Mouse (Mus musculus): Measurements from ENCODE around the gene Acsm5.
"Not testable (repeated sequence)": the region's sequence is repeated elsewhere in the genome, so short reads cannot be mapped to it uniquely, and the experiment has no call there.

The Acsm5 gene

DNA sequence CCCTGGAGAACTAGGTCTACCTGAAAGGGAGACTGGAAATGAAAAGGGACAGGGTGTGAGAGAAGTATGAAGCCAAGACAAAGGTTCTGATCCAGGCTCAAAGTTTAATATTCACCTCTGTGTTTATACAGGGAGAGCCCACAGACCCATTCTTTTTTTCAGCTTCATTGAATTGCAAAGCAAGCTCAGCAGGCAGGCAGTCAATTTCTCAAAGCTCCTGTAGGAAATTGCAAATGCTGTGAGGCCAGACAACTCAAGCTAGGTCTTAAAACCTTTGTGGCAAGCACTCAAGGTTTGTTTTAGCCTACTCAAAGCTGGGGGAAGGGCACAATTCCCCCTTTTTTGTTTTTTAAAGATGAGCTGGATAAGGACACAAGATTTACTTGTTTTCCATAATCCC lies 26.3 kb downstream of the Acsm5 start:
- no peak for DNase-seq (ENCODE audit: inconsistent ontology term)

DNA sequence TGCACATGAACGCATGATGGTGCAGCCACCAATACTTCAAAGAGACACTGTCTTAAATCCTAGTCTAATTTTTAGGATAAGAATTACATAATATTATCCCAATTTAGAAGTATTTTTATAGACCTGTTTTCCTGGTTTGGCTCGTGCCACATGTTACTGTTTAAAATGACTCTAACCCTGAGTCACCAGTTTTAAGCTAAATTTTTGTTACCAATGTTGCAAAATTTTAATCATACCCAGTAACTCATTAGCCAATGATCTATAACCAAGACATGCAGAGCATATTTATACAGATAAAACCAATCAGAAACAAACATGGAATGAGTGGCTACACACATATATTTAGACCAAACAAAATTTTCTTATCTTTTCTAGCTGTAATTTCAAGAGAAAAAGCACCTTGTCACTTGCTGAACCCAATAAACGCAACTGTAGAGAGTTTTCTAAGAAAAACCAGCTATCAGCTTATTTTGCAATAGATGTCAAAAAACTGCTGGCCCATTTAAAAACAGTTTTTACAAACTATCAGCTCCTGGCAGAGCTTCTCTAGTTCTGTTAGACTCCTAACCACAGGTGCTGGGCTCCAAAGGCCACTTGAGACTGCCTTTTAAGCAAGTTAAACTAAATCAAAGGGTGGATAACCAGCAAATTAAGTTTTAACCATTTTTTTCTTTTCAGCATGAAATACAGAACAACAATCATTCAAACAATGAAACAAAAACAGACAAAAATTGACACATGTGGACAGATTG lies 31.4 kb downstream of the Acsm5 start:
- DNase-seq (ENCODE audit: inconsistent ontology term), result no peak

DNA sequence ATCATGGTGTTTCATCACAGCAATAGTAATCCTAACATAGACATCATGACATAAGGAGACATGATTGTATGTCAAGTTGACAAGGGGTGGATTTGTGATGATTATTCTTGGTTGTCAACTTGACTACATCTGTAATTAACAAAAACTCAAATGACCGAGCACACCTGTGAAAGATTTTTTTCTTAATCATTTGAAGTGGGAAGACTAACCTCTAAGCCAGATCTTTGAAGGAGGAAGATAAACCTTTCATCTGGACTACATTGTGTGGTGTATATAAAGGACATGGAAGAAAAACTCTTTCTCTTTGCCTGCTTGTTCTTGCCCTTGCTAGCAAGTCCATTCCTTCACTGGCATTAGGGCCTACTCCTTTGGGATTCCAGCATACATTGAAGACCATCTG lies 34.8 kb downstream of the Acsm5 start, which contains the start of gene Acsm2:
TSS of gene Acsm2 (plus strand) at position 301 of the 400 bp plus-strand sequence.
- no peak for DNase-seq (ENCODE audit: inconsistent ontology term)

DNA sequence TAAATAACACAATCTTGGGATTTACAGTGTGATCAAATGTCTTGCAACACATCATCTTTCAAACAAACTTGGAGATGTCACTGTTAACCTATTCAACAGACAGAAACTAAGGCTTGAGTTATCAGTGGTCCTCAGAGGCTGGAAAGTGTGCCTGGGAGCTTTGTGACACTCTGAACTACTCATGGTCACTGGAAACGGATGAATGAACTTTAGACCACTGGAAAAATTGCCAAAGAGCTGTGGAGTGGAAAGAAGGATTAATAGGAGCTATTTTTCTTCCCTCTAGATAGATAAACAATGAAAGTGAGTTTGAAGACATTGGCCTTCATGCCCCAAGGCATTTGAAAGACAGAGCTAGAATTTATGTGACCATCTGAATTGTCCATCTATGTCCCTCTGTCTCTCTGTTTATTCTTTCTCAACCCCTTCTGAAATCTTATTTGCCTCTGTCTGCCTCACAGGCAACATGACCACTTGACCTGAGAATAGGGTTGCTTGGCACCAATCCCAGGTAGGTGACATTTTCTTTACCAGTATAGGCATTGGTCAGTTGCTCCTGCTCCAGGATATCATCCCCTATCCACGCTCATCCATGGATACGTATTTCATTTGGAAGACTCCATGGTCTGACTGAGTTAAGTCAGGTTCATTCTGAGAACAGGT lies 40.7 kb downstream of the Acsm5 start:
- no peak for DNase-seq (ENCODE audit: inconsistent ontology term)

- DNase-seq (ENCODE audit: inconsistent ontology term), result no peak
Observed at GRCm38 (mm10) chr7:119560452-119560835, 41.2 kb downstream of the Acsm5 start.

DNA sequence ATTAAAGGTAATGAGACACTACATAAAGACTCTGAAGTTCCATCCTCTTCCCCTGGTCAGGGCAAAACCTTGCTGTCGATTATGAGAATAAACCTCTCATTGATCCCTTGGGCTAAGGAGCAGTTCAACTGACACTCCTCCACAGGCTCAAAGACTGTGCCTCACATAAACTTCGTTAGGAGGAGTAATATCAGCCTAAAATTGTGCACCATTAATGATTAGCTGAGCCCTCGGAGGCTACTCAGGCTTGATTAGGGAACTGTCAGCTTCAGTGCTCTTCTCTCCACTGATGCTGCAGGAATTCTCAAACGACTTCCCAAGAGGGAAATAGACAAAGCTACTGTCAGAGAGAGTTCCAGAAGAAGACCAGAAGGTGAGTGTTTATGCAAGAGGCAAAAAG lies 42.2 kb downstream of the Acsm5 start:
- no peak for DNase-seq (ENCODE audit: inconsistent ontology term)

DNA sequence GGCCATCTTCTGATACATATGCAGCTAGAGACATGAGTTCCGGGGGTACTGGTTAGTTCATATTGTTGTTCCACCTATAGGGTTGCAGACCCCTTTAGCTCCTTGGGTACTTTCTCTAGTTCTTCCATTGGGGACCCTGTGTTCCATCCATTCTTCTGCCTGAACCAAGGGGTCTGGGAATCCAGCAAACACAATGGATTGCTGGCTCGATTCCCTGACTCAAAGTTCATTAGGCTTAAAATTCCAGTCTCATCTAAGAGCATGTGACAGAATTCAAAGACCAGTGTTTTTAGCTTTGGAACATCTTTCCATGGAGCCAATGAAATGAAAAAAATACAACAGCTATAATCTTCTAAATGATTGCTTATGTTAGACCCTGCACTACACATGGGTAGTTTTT lies 43.2 kb downstream of the Acsm5 start:
- not testable (repeated sequence) for DNase-seq (ENCODE audit: inconsistent ontology term)

DNA sequence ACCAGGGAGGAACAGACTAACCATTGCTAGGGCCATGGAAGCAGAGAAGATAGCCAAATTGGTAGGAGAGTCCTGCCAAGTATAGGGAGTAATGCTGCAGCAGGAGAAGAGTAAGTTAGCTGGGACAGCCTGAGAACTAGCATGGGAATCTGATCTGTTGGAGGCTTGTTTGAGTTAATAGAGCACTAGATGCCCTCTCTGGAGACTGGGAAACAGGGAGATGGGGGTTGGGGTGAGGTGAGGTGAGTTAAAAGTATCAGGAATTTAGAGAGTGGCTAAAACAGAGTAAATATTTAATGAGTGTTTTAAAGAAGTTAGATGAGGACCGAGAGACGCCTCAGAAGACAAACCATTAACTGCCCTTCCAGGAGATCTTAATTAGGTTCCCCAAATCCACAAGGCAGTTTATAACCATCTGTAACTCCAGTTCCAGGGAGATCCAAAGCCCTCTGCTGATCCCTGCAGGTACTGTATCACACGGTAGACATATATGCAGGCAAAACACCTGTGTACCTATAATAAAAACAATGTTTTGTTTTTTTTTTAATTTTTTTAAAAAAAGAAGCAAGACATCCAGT lies 75.4 kb downstream of the Acsm5 start:
- no peak for DNase-seq (ENCODE audit: inconsistent ontology term)

Data from Muller cell, postnatal 12 days (primary cell).